Mouse (Mus musculus) hindbrain, embryonic 10.5 days (tissue): ENCODE data around the gene Foxk1. TPM values are rescaled to one million over a fixed set of nuclear protein-coding genes. Genes with fewer than 3 reads are reported as not detected.
A peak's percentile ranks its signal among the peaks of the same experiment; 100 is the strongest.

Source experiments
- DNase-seq: peaks from one replicate; pipeline ENCODE4 v3.0.0-alpha.2; 2017; ENCODE audit warnings: low spot score
- H3K27ac ChIP-seq: fragments of 300-500 bp; sonication (generic); 2 replicates; pipeline ENCODE4 v1.5.1; 2016; ENCODE audit warnings: mild to moderate bottlenecking, moderate library complexity
- H3K27me3 ChIP-seq: fragments of 300-500 bp; sonication (generic); 2 replicates; pipeline ENCODE4 v1.6.1; 2016; ENCODE audit warnings: mild to moderate bottlenecking; ENCODE audit not compliant: poor library complexity, insufficient read depth, severe bottlenecking
- H3K36me3 ChIP-seq: fragments of 300-500 bp; sonication (generic); 2 replicates; pipeline ENCODE4 v1.6.1; 2016; ENCODE audit warnings: mild to moderate bottlenecking, moderate library complexity
- H3K4me1 ChIP-seq: fragments of 300-500 bp; sonication (generic); replicated peaks from 2 replicates; pipeline ENCODE4 v1.6.1; 2016; ENCODE audit warnings: mild to moderate bottlenecking
- H3K4me3 ChIP-seq: fragments of 300-500 bp; sonication (generic); 2 replicates; pipeline ENCODE4 v1.5.1; 2016; ENCODE audit warnings: mild to moderate bottlenecking, moderate library complexity
- H3K9me3 ChIP-seq: fragments of 300-500 bp; sonication (generic); 2 replicates; pipeline ENCODE4 v1.6.1; 2016; ENCODE audit warnings: mild to moderate bottlenecking, moderate library complexity
- WGBS: fragments of 180-500 bp; shearing (Covaris S2); methylation state at CpG from one replicate; pipeline ENCODE4 v1.1.7; 2016; 5-methylcytosine and 5-hydroxymethylcytosine counted together
- polyA plus RNA-seq: library from polyadenylated mRNA; unstranded; fragments of >200 nt; fragmentation: Nextera tagmentation; extraction: Ambion mirVana; gene quantifications from 2 replicates; pipeline ENCODE4 v1.2.1, GENCODE M21; 2016

The Foxk1 gene
- polyA plus RNA-seq, 1 experiment from 2014 or later: 5.2 TPM

GRCm38 (mm10) chr5:142461942-142462640, 60.8 kb downstream of the Foxk1 start:
- 93% methylated on average over 7 of the region's 7 CpGs for WGBS
- H3K27ac ChIP-seq: no peak overlapping the region
- DNase-seq: no peak
- H3K27me3 ChIP-seq: no peaks in the 10 kb centered on the region
- peaks cover 52% of the 10 kb centered on the region for H3K36me3 ChIP-seq
- H3K4me1 ChIP-seq: peaks cover 21% of the 10 kb centered on the region
- H3K4me3 ChIP-seq: no peak overlapping the region
- no peaks in the 10 kb centered on the region for H3K9me3 ChIP-seq

- Histone ChIP-seq H3K36me3 (peaks cover 52% of the 10 kb centered on the region), H3K27ac (no peak overlapping the region), H3K9me3 (no peaks in the 10 kb centered on the region), H3K4me1 (peaks cover 21% of the 10 kb centered on the region), H3K27me3 (no peaks in the 10 kb centered on the region), H3K4me3 (no peak overlapping the region)
- no peak for DNase-seq
- WGBS: 90% methylated on average over 2 of the region's 2 CpGs
These were observed 61.3 kb downstream of the Foxk1 start for GRCm38 (mm10) chr5:142462641-142462948.

GRCm38 (mm10) chr5:142463011-142463410, 61.7 kb downstream of the Foxk1 start:
- H3K36me3 ChIP-seq: peaks cover 52% of the 10 kb centered on the region
- no peak for DNase-seq
- 88% methylated on average over 6 of the region's 6 CpGs for WGBS
- H3K4me1 ChIP-seq: peaks cover 21% of the 10 kb centered on the region
- no peaks in the 10 kb centered on the region for H3K27me3 ChIP-seq
- peak overlapping the region; percentile 90 for H3K4me3 ChIP-seq
- H3K27ac ChIP-seq: peak overlapping the region; percentile 92
- no peaks in the 10 kb centered on the region for H3K9me3 ChIP-seq

- peaks cover 52% of the 10 kb centered on the region for H3K36me3 ChIP-seq
- H3K4me1 ChIP-seq: peaks cover 21% of the 10 kb centered on the region
- H3K4me3 ChIP-seq: peak within 1 kb of the TSS; percentile 90
- H3K27me3 ChIP-seq: no peaks in the 10 kb centered on the region
- H3K27ac ChIP-seq: peak within 1 kb of the TSS; percentile 92
- peak; percentile 97 for DNase-seq
- whole genome bisulfite sequencing: 2% methylated on average over 60 of the region's 60 CpGs
- H3K9me3 ChIP-seq: no peaks in the 10 kb centered on the region
These were observed 62.5 kb downstream of the Foxk1 start, which contains the start of gene Ap5z1 for GRCm38 (mm10) chr5:142463461-142464454. TSS of gene Ap5z1 (plus strand) at chr5:142463944.

- peaks cover 17% of the 10 kb centered on the region for H3K4me1 ChIP-seq
- H3K36me3 ChIP-seq: peaks cover 62% of the 10 kb centered on the region
- 94% methylated on average over 13 of the region's 13 CpGs for WGBS
- no peak for DNase-seq
- no peaks in the 10 kb centered on the region for H3K9me3 ChIP-seq
- H3K27me3 ChIP-seq: no peaks in the 10 kb centered on the region
- no peak overlapping the region for H3K4me3 ChIP-seq
- H3K27ac ChIP-seq: no peak overlapping the region
These were observed 67.1 kb downstream of the Foxk1 start for GRCm38 (mm10) chr5:142468375-142468774.

- H3K27me3 ChIP-seq: no peaks in the 10 kb centered on the region
- no peak overlapping the region for H3K4me3 ChIP-seq
- no peak overlapping the region for H3K27ac ChIP-seq
- WGBS: 95% methylated on average over 11 of the region's 11 CpGs
- no peak for DNase-seq
- H3K4me1 ChIP-seq: peaks cover 21% of the 10 kb centered on the region
- no peaks in the 10 kb centered on the region for H3K9me3 ChIP-seq
- peaks cover 72% of the 10 kb centered on the region for H3K36me3 ChIP-seq
These were observed 68.5 kb downstream of the Foxk1 start for GRCm38 (mm10) chr5:142469796-142470195.

GRCm38 (mm10) chr5:142473696-142474095, 72.4 kb downstream of the Foxk1 start:
- DNase-seq: peak; percentile 23
- Histone ChIP-seq H3K4me1 (peaks cover 13% of the 10 kb centered on the region), H3K36me3 (peaks cover 72% of the 10 kb centered on the region), H3K27me3 (no peaks in the 10 kb centered on the region), H3K4me3 (no peak overlapping the region), H3K9me3 (no peaks in the 10 kb centered on the region), H3K27ac (peak overlapping the region; percentile 53)
- 62% methylated on average over 10 of the region's 10 CpGs for WGBS

- Histone ChIP-seq H3K9me3 (no peaks in the 10 kb centered on the region), H3K36me3 (peaks cover 54% of the 10 kb centered on the region), H3K27me3 (no peaks in the 10 kb centered on the region), H3K4me1 (peaks cover 20% of the 10 kb centered on the region), H3K4me3 (no peak overlapping the region), H3K27ac (0 out of 2 replicates have a peak overlapping the region, but pooled peaks have one; percentile 35)
- WGBS: 86% methylated on average over 7 of the region's 7 CpGs
- no peak for DNase-seq
These were observed 74.4 kb downstream of the Foxk1 start for GRCm38 (mm10) chr5:142475669-142476068.

GRCm38 (mm10) chr5:142477346-142477745, 76.0 kb downstream of the Foxk1 start:
- WGBS: 92% methylated on average over 12 of the region's 12 CpGs

GRCm38 (mm10) chr5:142477866-142478615, 76.7 kb downstream of the Foxk1 start:
- no peak for DNase-seq

More at GRCm38 (mm10) chr5:142477346-142477745, 76.0 kb downstream of the Foxk1 start:
- peaks cover 20% of the 10 kb centered on the region for H3K4me1 ChIP-seq
- no peak overlapping the region for H3K27ac ChIP-seq
- H3K4me3 ChIP-seq: no peak overlapping the region
- H3K9me3 ChIP-seq: no peaks in the 10 kb centered on the region
- peaks cover 37% of the 10 kb centered on the region for H3K36me3 ChIP-seq
- no peaks in the 10 kb centered on the region for H3K27me3 ChIP-seq
- DNase-seq: no peak

GRCm38 (mm10) chr5:142478829-142479435, 77.6 kb downstream of the Foxk1 start:
- Histone ChIP-seq H3K36me3 (peaks cover 29% of the 10 kb centered on the region), H3K27ac (peak overlapping the region; percentile 74), H3K27me3 (no peaks in the 10 kb centered on the region), H3K4me1 (peaks cover 13% of the 10 kb centered on the region), H3K9me3 (no peaks in the 10 kb centered on the region), H3K4me3 (no peak overlapping the region)
- peak; percentile 82 for DNase-seq
- WGBS: 35% methylated on average over 17 of the region's 17 CpGs

More at GRCm38 (mm10) chr5:142477866-142478615, 76.7 kb downstream of the Foxk1 start:
- WGBS: 85% methylated on average over 5 of the region's 5 CpGs
- H3K4me3 ChIP-seq: no peak overlapping the region
- H3K9me3 ChIP-seq: no peaks in the 10 kb centered on the region
- no peak overlapping the region for H3K27ac ChIP-seq
- peaks cover 32% of the 10 kb centered on the region for H3K36me3 ChIP-seq
- H3K27me3 ChIP-seq: no peaks in the 10 kb centered on the region
- H3K4me1 ChIP-seq: peaks cover 20% of the 10 kb centered on the region

- 73% methylated on average over 2 of the region's 2 CpGs for WGBS
- no peaks in the 10 kb centered on the region for H3K27me3 ChIP-seq
- no peak overlapping the region for H3K27ac ChIP-seq
- peaks cover under 1% of the 10 kb centered on the region; the same call in 1 of the 2 replicates for H3K36me3 ChIP-seq
- no peaks in the 10 kb centered on the region for H3K9me3 ChIP-seq
- DNase-seq: no peak
- H3K4me3 ChIP-seq: no peak overlapping the region
- peaks cover 18% of the 10 kb centered on the region for H3K4me1 ChIP-seq
These were observed 81.2 kb downstream of the Foxk1 start for GRCm38 (mm10) chr5:142482512-142482911.
